Mouse (Mus musculus) heart, postnatal 0 days (tissue): ENCODE data around the gene Ago3.

Experiments used
- CTCF ChIP-seq: IDR thresholded peaks from 2 replicates; pipeline ENCODE4 v1.5.1; 2016; ENCODE audit warnings: antibody characterized with exemption, control low read depth, low read depth
- EP300 ChIP-seq: IDR thresholded peaks from 2 replicates; pipeline ENCODE4 v1.6.1; 2016; ENCODE audit warnings: antibody characterized with exemption, low read depth

DNA sequence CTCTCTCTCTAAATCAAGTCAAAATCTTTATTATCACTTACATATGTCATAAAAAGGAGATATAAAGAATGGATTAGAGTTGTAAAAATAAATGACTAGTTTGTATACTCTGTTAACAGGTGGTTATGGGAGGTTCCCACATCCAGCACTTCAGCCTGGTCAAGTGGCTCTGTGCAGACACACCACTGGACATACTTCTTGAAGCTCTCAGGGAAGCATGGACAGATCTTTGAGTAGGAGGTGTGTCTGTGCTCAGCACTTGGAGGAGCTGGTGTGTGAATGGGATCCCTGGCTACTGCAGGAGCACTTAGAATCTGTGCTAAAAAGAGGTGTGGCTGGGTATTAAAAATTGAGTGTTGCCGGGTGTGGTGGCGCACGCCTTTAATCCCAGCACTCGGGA, 99.1 kb downstream of the Ago3 start:
- TF ChIP-seq EP300: no peak
- TF ChIP-seq CTCF: no peak
